Mouse (Mus musculus) ES-E14 (cell line): ENCODE results near the gene Sdhaf4. TPM values are rescaled to one million over a fixed set of nuclear protein-coding genes. Genes with fewer than 3 reads are reported as not detected.

Experiments used
- DNase-seq: peaks from one replicate; pipeline ENCODE4 v3.0.0-alpha.2; 2013; ENCODE audit warnings: low read depth, low spot score
- H3K27ac ChIP-seq: 2 replicates; pipeline ENCODE4 v1.5.1; 2012; ENCODE audit warnings: low read depth, mild to moderate bottlenecking, low read length, moderate library complexity, mixed read lengths; ENCODE audit not compliant: poor library complexity, insufficient read depth, severe bottlenecking
- H3K36me3 ChIP-seq: 2 replicates; pipeline ENCODE4 v1.6.1; 2012; ENCODE audit warnings: mild to moderate bottlenecking, low read length, moderate library complexity, mixed read lengths; ENCODE audit not compliant: control insufficient read depth, poor library complexity, insufficient read depth, severe bottlenecking
- H3K4me1 ChIP-seq, 2 experiments: fragments of 150-350 bp in 1 of 2; sonication (generic) in 1 of 2; 2 replicates each; pipeline ENCODE4 v1.6.1; 2012; ENCODE audit warnings: low read length in 2 of 2, mild to moderate bottlenecking in 1 of 2, mixed read lengths in 1 of 2; ENCODE audit not compliant: control insufficient read depth in 2 of 2, insufficient read depth in 2 of 2, poor library complexity in 1 of 2
- H3K4me3 ChIP-seq, 2 experiments: fragments of 150-350 bp in 1 of 2; sonication (generic) in 1 of 2; 2 replicates each; pipeline ENCODE4 v1.5.1; 2012; ENCODE audit warnings: low read length in 2 of 2, low read depth in 1 of 2, mild to moderate bottlenecking in 1 of 2, mixed read lengths in 1 of 2; ENCODE audit not compliant: insufficient read depth in 1 of 2, poor library complexity in 1 of 2, severe bottlenecking in 1 of 2
- H3K9ac ChIP-seq: 2 replicates; pipeline ENCODE4 v1.6.1; 2012; ENCODE audit warnings: low read depth, mild to moderate bottlenecking, low read length, mixed read lengths; ENCODE audit not compliant: poor library complexity, insufficient read depth, severe bottlenecking
- H3K9me3 ChIP-seq: fragments of 150-350 bp; sonication (generic); 2 replicates; pipeline ENCODE4 v1.6.1; 2012; ENCODE audit warnings: low read depth, mild to moderate bottlenecking, low read length; ENCODE audit not compliant: control insufficient read depth, insufficient read depth
- CHD2 ChIP-seq: IDR thresholded peaks from 2 replicates; pipeline ENCODE4 v1.6.1; 2014; ENCODE audit warnings: mild to moderate bottlenecking, low read depth, low read length, inconsistent platforms
- HCFC1 ChIP-seq: IDR thresholded peaks from 2 replicates; pipeline ENCODE4 v1.6.1; 2012; ENCODE audit warnings: low read length, inconsistent platforms, borderline replicate concordance; ENCODE audit not compliant: insufficient read depth
- MAFK ChIP-seq: IDR thresholded peaks from 2 replicates; pipeline ENCODE4 v1.6.1; 2014; ENCODE audit warnings: mild to moderate bottlenecking, low read depth, low read length, inconsistent platforms; ENCODE audit not compliant: insufficient read depth
- ZC3H11A ChIP-seq: IDR thresholded peaks from 2 replicates; pipeline ENCODE4 v1.6.1; 2012; ENCODE audit warnings: low read depth, mild to moderate bottlenecking, inconsistent platforms, low read length, borderline replicate concordance
- ZNF384 ChIP-seq: IDR thresholded peaks from 2 replicates; pipeline ENCODE4 v1.6.1; 2012; ENCODE audit warnings: low read depth, low read length, inconsistent platforms
- in situ Hi-C, 2 experiments: fragments of 600-800 bp; cut with MboI; formaldehyde crosslinking; loops; one replicate each; pipeline ENCODE4 v1.15.1; 2025; ENCODE audit warnings: low sequenced_read_pairs in 2 of 2, inconsistent platforms in 1 of 2; ENCODE audit not compliant: unreplicated experiment in 2 of 2
- total RNA-seq: library from RNA; depleted of rRNA; stranded (reverse); fragments of 300-350 nt; gene quantifications from 2 replicates; pipeline ENCODE4 v1.2.3, GENCODE M21; 2012; rRNA removed

Gene Sdhaf4
- total RNA-seq: 18.2 and 21.0 TPM in 2 replicates

DNA sequence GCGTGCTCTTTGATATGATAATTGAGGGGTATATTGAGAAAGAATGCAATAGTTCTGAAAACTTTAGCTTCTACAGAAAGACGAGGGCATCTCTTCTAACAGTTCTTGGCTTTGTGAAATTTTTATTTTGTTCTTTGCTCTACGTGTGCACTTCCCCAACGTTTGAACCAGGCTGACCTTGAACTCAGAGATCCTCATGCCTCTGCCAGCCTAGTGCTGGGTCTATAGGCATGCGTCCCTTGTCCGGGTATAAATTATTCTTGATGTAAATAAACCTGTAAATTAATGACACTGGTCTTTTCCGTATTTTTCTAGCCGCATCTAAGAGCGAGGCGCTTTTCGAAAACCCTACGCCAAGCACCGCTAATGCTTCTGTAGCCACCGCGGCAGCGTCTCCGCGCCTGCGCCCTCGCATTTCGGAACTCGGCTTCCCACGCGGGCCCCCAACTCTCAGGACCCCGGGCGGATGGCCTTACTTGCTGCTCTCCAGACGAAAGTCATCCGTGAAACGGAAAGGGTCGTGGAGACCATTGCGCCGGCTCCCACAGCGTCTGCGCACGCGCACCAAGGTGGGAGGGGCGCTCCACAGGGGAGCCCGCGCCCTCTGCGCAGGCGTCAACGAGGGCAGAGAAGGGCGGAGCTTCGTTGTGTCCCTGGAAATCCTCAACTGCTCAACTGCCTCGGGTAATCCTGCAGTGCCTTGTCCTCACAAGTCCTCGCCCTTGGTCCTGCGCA is at the start of gene Sdhaf4:
TSS of gene Sdhaf4 (minus strand) at position 587 of the 735 bp plus-strand sequence.
- no peaks in the 10 kb centered on the region for H3K9me3 ChIP-seq
- TF ChIP-seq HCFC1: no peak
- TF ChIP-seq CHD2: no peak
- in situ Hi-C loops: no loop called here
- no peaks in the 10 kb centered on the region for H3K4me1 ChIP-seq
- peak within 1 kb of the TSS; percentile 95 for H3K9ac ChIP-seq
- H3K27ac ChIP-seq: no peak within 1 kb of the TSS
- DNase-seq: peak; percentile 75
- H3K36me3 ChIP-seq: peaks cover 9% of the 10 kb centered on the region; the same call in 1 of the 2 replicates
- H3K4me3 ChIP-seq: peak within 1 kb of the TSS; percentile 82 to 91

DNA sequence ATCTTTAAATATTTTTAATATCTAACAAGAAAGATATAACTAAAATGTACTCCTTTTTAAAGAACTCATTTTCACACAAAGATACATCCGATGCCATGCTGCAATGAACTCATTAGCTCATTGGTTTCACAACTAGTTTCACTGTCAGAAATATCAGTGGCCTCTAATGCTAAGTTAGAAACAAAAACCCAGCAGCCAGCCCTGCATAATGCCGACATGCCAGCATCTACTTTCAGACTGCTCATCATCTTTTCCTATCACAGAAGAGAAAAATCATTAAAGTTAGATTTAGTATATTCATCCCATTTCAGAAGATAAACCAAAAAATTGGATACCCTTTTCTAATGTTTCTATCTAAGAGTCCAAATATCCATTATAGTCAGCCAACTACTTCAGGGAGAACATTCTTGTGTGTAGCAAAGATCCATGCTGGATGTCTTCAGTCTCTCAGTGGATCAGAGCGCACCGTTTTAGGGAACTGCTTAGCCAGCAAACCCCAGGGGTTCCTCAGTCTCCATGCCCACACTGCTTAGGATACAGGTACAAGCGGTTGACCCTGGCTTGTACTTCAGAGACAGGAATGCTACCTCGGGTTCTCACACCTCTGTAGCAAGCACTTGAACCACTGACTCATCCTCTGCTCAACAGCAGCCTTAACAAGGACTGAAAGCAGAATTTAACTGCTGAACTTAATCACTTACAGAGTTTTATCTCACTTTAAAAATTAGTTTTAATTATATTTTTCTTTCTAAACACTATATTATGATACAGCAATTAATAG is 41.5 kb upstream of the Sdhaf4 start:
- Histone ChIP-seq H3K9ac (no peak overlapping the region), H3K9me3 (no peaks in the 10 kb centered on the region), H3K27ac (no peak overlapping the region), H3K4me3 (no peak overlapping the region), H3K36me3 (peaks cover 3% of the 10 kb centered on the region; the same call in 1 of the 2 replicates), H3K4me1 (peaks cover 2 to 4% of the 10 kb centered on the region in 2 experiments; a peak in 1 of 4 replicates)
- in situ Hi-C loops: no loop called here
- TF ChIP-seq HCFC1 (no peak), MAFK (no peak), ZNF384 (no peak), CHD2 (no peak), ZC3H11A (no peak)
- no peak for DNase-seq

DNA sequence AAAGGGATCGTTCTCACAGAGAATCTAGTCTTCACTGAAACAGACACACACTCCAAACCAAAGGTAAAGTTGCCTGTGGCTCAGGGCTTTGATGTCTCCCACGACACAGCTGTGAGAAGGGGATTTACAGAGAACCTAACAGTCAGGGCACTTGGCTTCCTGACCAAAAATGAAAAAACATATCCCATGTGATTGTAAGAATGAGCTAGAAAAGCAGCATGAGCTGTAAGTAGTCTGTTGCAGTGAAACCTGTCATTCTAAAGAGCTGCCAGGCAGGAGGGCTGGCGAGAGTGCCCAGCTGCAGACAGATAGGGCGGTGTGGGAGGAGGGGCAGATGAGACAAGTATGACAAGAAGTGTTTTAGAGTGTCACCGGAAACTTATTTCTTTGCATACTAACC is 40.2 kb upstream of the Sdhaf4 start:
- in situ Hi-C loops: no loop called here
- peaks cover 3% of the 10 kb centered on the region; the same call in 1 of the 2 replicates for H3K36me3 ChIP-seq
- no peak overlapping the region for H3K9ac ChIP-seq
- H3K4me1 ChIP-seq: peaks cover 2 to 4% of the 10 kb centered on the region in 2 experiments; a peak in 1 of 4 replicates
- TF ChIP-seq ZNF384: no peak
- TF ChIP-seq HCFC1: no peak
- H3K27ac ChIP-seq: no peak overlapping the region
- no peaks in the 10 kb centered on the region for H3K9me3 ChIP-seq
- no peak overlapping the region for H3K4me3 ChIP-seq
- DNase-seq: no peak

DNA sequence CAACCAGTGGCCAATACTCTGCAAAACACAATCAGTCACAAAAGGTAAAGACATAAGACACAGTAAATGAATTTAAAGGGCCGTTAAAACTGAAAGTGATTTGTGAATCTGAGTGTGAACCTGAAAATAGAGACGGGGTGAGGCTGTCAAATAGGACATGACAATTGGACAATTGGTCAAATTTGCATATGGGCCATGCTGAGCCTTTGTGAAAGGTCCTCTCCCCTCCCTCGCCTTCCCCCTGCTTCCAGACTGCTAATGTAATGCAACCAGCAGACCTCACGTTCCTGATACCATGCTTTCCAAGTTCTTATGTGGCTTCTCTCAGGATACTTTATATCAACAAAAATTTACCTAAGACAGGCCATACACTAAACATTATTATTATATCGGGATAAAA is 37.6 kb upstream of the Sdhaf4 start:
- no peak for TF ChIP-seq CHD2
- TF ChIP-seq MAFK: no peak
- TF ChIP-seq ZNF384: no peak
- TF ChIP-seq ZC3H11A: no peak
- in situ Hi-C loops: no loop called here
- no peaks in the 10 kb centered on the region for H3K9me3 ChIP-seq

More for the DNA sequence above, 37.6 kb upstream of the Sdhaf4 start:
- Histone ChIP-seq H3K27ac (no peak overlapping the region), H3K36me3 (peaks cover 3% of the 10 kb centered on the region; the same call in 1 of the 2 replicates), H3K9ac (no peak overlapping the region), H3K4me3 (no peak overlapping the region), H3K4me1 (peaks cover 2 to 4% of the 10 kb centered on the region in 2 experiments; a peak in 1 of 4 replicates)
- DNase-seq: peak; percentile 8
